In genomic region chr7:110774674-110775073, GRCm38 (mm10) we compare ENCODE assay signal across 8 mouse cellular contexts. TPM values are rescaled to one million over a fixed set of nuclear protein-coding genes. Genes with fewer than 3 reads are reported as not detected.
DNase-seq lines count a peak whose midpoint lies in the region; ATAC-seq and TF ChIP-seq lines count a peak whose summit lies in the region.
"Had no signal": no experiment of that assay in that cellular context is flagged by ENCODE, and none has a peak within 500 bp of the region (broad histone marks: within the 10 kb centered on the region; RNA-seq: fewer than 3 reads in every experiment).

No protein-coding gene starts in this region.

- DNase-seq in kidney, postnatal 0 days (ENCODE audit: low spot score) = no peak
- peak; percentile 79 for DNase-seq in c-Kit-negative CD71-positive TER-119-positive erythroid progenitor cells, embryonic 14.5 days (ENCODE audit: low read depth, low spot score)
- DNase-seq in liver = peak; percentile 89
- DNase-seq in left cerebral cortex, postnatal 10 days (ENCODE audit: extremely low spot score in 1 of 2, low spot score in 2 of 2) = no peak
- DNase-seq: lung, postnatal 10 days had no signal

- H3K36me3 ChIP-seq in kidney, postnatal 0 days (ENCODE audit: insufficient read depth, low read length) = 0 out of 2 replicates have a peak, but pooled peaks cover 2% of the 10 kb centered on the region
- no peaks in the 10 kb centered on the region for H3K36me3 ChIP-seq in kidney, embryonic 14.5 days (ENCODE audit: control insufficient read depth, insufficient read depth, low read length)
- H3K36me3 ChIP-seq in forebrain, embryonic 16.5 days (ENCODE audit: control insufficient read depth, insufficient read depth) = no peaks in the 10 kb centered on the region

- no peak overlapping the region for H3K4me3 ChIP-seq in kidney, postnatal 0 days (replicated peaks; ENCODE audit: low read depth, low read length)
- H3K4me3 ChIP-seq in kidney, embryonic 14.5 days (ENCODE audit: low read length) = no peak overlapping the region
- peak overlapping the region; percentile 21; the same call in 1 of the 2 replicates for H3K4me3 ChIP-seq in olfactory bulb, adult 2 months (ENCODE audit: insufficient read depth, low read depth, low read length)
- H3K4me3 ChIP-seq in forebrain, embryonic 16.5 days (replicated peaks; ENCODE audit: low read length) = no peak overlapping the region

- WGBS in kidney, postnatal 0 days = 89% methylated on average over 8 of the region's 8 CpGs
- WGBS in kidney, embryonic 14.5 days = 88% methylated on average over 8 of the region's 8 CpGs
- 82% methylated on average over 8 of the region's 8 CpGs for WGBS in olfactory bulb, adult 2 months
- WGBS in forebrain, embryonic 16.5 days = 93% methylated on average over 8 of the region's 8 CpGs

- no peak overlapping the region; the same call in 1 of the 2 replicates for H3K27ac ChIP-seq in kidney, postnatal 0 days
- H3K27ac ChIP-seq in kidney, embryonic 14.5 days (ENCODE audit: low read depth, low read length) = no peak overlapping the region
- peak overlapping the region; percentile 27 for H3K27ac ChIP-seq in olfactory bulb, adult 2 months (ENCODE audit: insufficient read depth, low read depth, low read length)
- H3K27ac ChIP-seq in forebrain, embryonic 16.5 days (ENCODE audit: low read length) = no peak overlapping the region

- no peaks in the 10 kb centered on the region for H3K27me3 ChIP-seq in kidney, postnatal 0 days (ENCODE audit: insufficient read depth, low read length)
- no peaks in the 10 kb centered on the region for H3K27me3 ChIP-seq in kidney, embryonic 14.5 days (ENCODE audit: control insufficient read depth, insufficient read depth, low read length)
- no peaks in the 10 kb centered on the region for H3K27me3 ChIP-seq in forebrain, embryonic 16.5 days (replicated peaks; ENCODE audit: control insufficient read depth, insufficient read depth, low read length)

- no peaks in the 10 kb centered on the region for H3K9me3 ChIP-seq in kidney, postnatal 0 days (replicated peaks; ENCODE audit: low read length)
- H3K9me3 ChIP-seq in kidney, embryonic 14.5 days (ENCODE audit: control insufficient read depth, low read length) = no peaks in the 10 kb centered on the region
- no peaks in the 10 kb centered on the region for H3K9me3 ChIP-seq in forebrain, embryonic 16.5 days (ENCODE audit: control insufficient read depth, low read length)

- no peak overlapping the region for H3K9ac ChIP-seq in kidney, postnatal 0 days (ENCODE audit: low read depth, low read length)
- no peak overlapping the region for H3K9ac ChIP-seq in kidney, embryonic 14.5 days (ENCODE audit: low read depth, low read length)
- H3K9ac ChIP-seq in forebrain, embryonic 16.5 days (replicated peaks; ENCODE audit: low read depth, low read length) = no peak overlapping the region

- TF ChIP-seq CTCF in kidney, postnatal 0 days (IDR thresholded peaks at IDR 0.05; ENCODE audit: low read depth) = no peak
- TF ChIP-seq CTCF in olfactory bulb, adult 2 months (IDR thresholded peaks at IDR 0.05; ENCODE audit: insufficient read depth, low read depth, low read length) = no peak

- no peak for ATAC-seq in kidney, postnatal 0 days (replicated peaks; ENCODE audit: low FRiP score, low read depth)
- ATAC-seq in kidney, embryonic 14.5 days (ENCODE audit: low FRiP score, low TSS enrichment) = no peak
- ATAC-seq in forebrain, embryonic 16.5 days = no peak

- peak overlapping the region; percentile 19 for H3K4me2 ChIP-seq in kidney, postnatal 0 days (ENCODE audit: low read length)
- H3K4me2 ChIP-seq in kidney, embryonic 14.5 days (replicated peaks; ENCODE audit: low read depth, low read length) = no peak overlapping the region
- H3K4me2 ChIP-seq in forebrain, embryonic 16.5 days (ENCODE audit: low read length) = no peak overlapping the region

- TF ChIP-seq POLR2A in olfactory bulb, adult 2 months (IDR thresholded peaks at IDR 0.05; ENCODE audit: insufficient read depth, low read depth, low read length) = no peak

- intact Hi-C loops in left cerebral cortex, postnatal 10 days (cut with DNase I) = no loop called here

- H3K4me1 ChIP-seq in kidney, postnatal 0 days (replicated peaks; ENCODE audit: insufficient read depth, low read length) = peaks cover 13% of the 10 kb centered on the region; the same call in 1 of the 2 replicates
- peaks cover 5% of the 10 kb centered on the region; the same call in 1 of the 2 replicates for H3K4me1 ChIP-seq in kidney, embryonic 14.5 days (ENCODE audit: control insufficient read depth, insufficient read depth, low read length)
- H3K4me1 ChIP-seq in olfactory bulb, adult 2 months (ENCODE audit: control insufficient read depth, insufficient read depth, low read length) = peaks cover 48% of the 10 kb centered on the region
- H3K4me1 ChIP-seq in forebrain, embryonic 16.5 days (replicated peaks; ENCODE audit: control insufficient read depth, insufficient read depth, low read length) = peaks cover 19% of the 10 kb centered on the region

RNA-seq across cellular contexts. Expression of gene Ampd3, which starts 6.7 kb away (rescaled TPM):
- polyA plus RNA-seq in kidney, postnatal 0 days (2015; fragmentation: Nextera tagmentation; extraction: Ambion mirVana) = 12.7 and 16.3 TPM in 2 replicates
- polyA plus RNA-seq in kidney, embryonic 14.5 days (2014; fragmentation: Nextera tagmentation; extraction: Ambion mirVana) = 3.2 and 4.5 TPM in 2 replicates
- polyA plus RNA-seq in olfactory bulb, adult 2 months (2012; ENCODE audit: insufficient read depth, insufficient read length, low replicate concordance, missing spikeins) = not detected in 2 replicates
- 10 to 100 TPM; 23.4 to 28.3 TPM for total RNA-seq in left cerebral cortex, postnatal 10 days (2021)
- 6.2 and 8.5 TPM in 2 replicates for polyA plus RNA-seq in forebrain, embryonic 16.5 days (2015; fragmentation: Nextera tagmentation; extraction: Ambion mirVana)

Comparison
In these comparisons a context has a peak if more than half of its experiments do, and no peak if none do; other contexts are left out.
1. DNase-seq: peak in c-Kit-negative CD71-positive TER-119-positive erythroid progenitor cells, embryonic 14.5 days (single experiment) and liver (single experiment); none in kidney, postnatal 0 days (single experiment) and left cerebral cortex, postnatal 10 days (0 of 2).